Mouse (Mus musculus) G1E (cell line): ENCODE measurements around the gene Tmem44.

Experiments used
- CTCF ChIP-seq: IDR thresholded peaks from 2 replicates; pipeline ENCODE4 v1.5.1; 2012; ENCODE audit warnings: low read depth, low read length, inconsistent platforms, mixed read lengths
- GATA1 ChIP-seq: IDR thresholded peaks from 2 replicates; pipeline ENCODE4 v1.6.1; 2012; ENCODE audit warnings: borderline replicate concordance, low read length, inconsistent platforms, mixed read lengths
- TAL1 ChIP-seq: conservative IDR thresholded peaks from 2 replicates; pipeline ENCODE4 v1.6.1; 2012; ENCODE audit warnings: low read depth, low read length, inconsistent platforms, mixed read lengths

GRCm38 (mm10) chr16:30472447-30472846 is 78.2 kb downstream of the Tmem44 start:
- TF ChIP-seq CTCF (no peak), TAL1 (no peak), GATA1 (no peak)
